Mouse (Mus musculus) right cerebral cortex, adult 2 months (tissue): Measurements from ENCODE around the gene Cachd1.

Experiments used
- DNase-seq, 2 experiments: peaks; one replicate each; pipeline ENCODE4 v3.0.0; 2021 to 2022; ENCODE audit warnings: low spot score in 2 of 2

Gene Cachd1

GRCm38 (mm10) chr4:101046576-101046975 is 270.1 kb downstream of the Cachd1 start:
- DNase-seq, result no peak

GRCm38 (mm10) chr4:101062146-101062545 is 285.7 kb downstream of the Cachd1 start:
- no peak for DNase-seq

GRCm38 (mm10) chr4:101066401-101066800 is 289.9 kb downstream of the Cachd1 start:
- no peak for DNase-seq

- DNase-seq, result peak; percentile 30 to 50
Measured at GRCm38 (mm10) chr4:101068786-101069153, 292.3 kb downstream of the Cachd1 start, which contains the start of gene Raver2. Raver2 (plus strand) TSS chr4:101068983.

GRCm38 (mm10) chr4:101069154-101069971 is 292.9 kb downstream of the Cachd1 start:
- DNase-seq, result peak; percentile 21 to 41

GRCm38 (mm10) chr4:101071570-101071969 is 295.1 kb downstream of the Cachd1 start:
- DNase-seq, result no peak

- DNase-seq, result no peak
Measured at GRCm38 (mm10) chr4:101076425-101076824, 299.9 kb downstream of the Cachd1 start.
